Comparison of ENCODE assay signal across 11 mouse cellular contexts in the genomic region with DNA sequence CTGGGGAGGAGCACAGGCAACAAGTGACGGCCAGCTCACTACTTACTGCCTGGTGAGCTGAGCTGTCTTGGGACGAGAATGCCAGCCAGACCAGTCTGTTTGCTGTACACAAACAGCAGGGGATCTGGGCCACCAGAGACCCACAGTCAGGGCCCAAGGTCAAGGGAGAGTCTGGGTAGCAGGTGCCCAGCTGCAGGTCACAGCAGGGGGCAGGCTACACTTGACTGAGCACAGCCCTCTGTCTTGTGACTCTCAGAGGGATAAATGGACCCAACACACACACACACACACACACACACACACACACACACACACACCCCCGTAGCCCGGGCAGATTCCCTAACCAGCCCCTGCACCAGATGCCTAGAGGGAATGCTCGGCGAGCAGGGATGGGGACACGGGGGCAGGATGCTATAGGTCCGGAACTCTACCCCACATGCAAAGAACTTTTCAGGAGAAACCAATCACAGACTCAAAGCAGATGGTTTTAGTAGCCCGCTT. TPM values are rescaled to one million over a fixed set of nuclear protein-coding genes. Genes with fewer than 3 reads are reported as not detected.
DNase-seq lines count a peak whose midpoint lies in the region; ATAC-seq and TF ChIP-seq lines count a peak whose summit lies in the region.
"Had no signal": no experiment of that assay in that cellular context is flagged by ENCODE, and none has a peak within 500 bp of the region (broad histone marks: within the 10 kb centered on the region; RNA-seq: fewer than 3 reads in every experiment).

No protein-coding gene starts in this region.

- WGBS in cerebellum, adult 2 months = 17% methylated on average over 9 of the region's 9 CpGs

- H3K79me2 ChIP-seq in CH12.LX (replicated peaks; ENCODE audit: control insufficient read depth, extremely low read depth, insufficient read depth, poor library complexity, severe bottlenecking) = no peaks in the 10 kb centered on the region

- H3K4me1 ChIP-seq in cerebellum, adult 2 months (ENCODE audit: control insufficient read depth, insufficient read depth, low read length) = peaks cover 46% of the 10 kb centered on the region
- H3K4me1 ChIP-seq in CH12.LX (ENCODE audit: control insufficient read depth in 1 of 2, insufficient read depth in 2 of 2) = peaks cover 24 to 77% of the 10 kb centered on the region in 2 experiments

- no peak for TF ChIP-seq CTCF in cerebellum, adult 2 months (IDR thresholded peaks at IDR 0.05; ENCODE audit: borderline replicate concordance, insufficient read depth, low read depth, low read length)
- TF ChIP-seq CTCF in CH12.LX (conservative IDR thresholded peaks at IDR 0.05 in 1 of 2, IDR thresholded peaks at IDR 0.05 in 1 of 2; ENCODE audit: low read depth in 2 of 2, low read length in 2 of 2) = 0 out of 4 replicates have a peak, but pooled peaks of 1 of the 2 experiments have one; percentile 3

- H3K27me3 ChIP-seq in cerebellum, adult 2 months (ENCODE audit: control insufficient read depth, insufficient read depth, low read length) = no peaks in the 10 kb centered on the region
- H3K27me3 ChIP-seq in CH12.LX (replicated peaks) = no peaks in the 10 kb centered on the region

- H3K9me3 ChIP-seq in CH12.LX (replicated peaks; ENCODE audit: low read length) = no peaks in the 10 kb centered on the region

- dilution Hi-C loops in CH12.LX (cut with MboI; ENCODE audit: extremely low pct_ligation_motif_present, extremely low pct_unique_long_range_greater_than_20kb, low sequenced_read_pairs) = no loop called here

- in situ Hi-C loops in CH12.LX (cut with MboI; ENCODE audit: low pct_ligation_motif_present, low pct_unique_long_range_greater_than_20kb, low sequenced_read_pairs) = loop anchor here (5.0 kb wide), 3 partner anchors 37 to 138 kb away; no protein-coding TSS in a partner anchor

- H3K36me3 ChIP-seq in CH12.LX (replicated peaks in 1 of 2; ENCODE audit: control insufficient read depth in 1 of 2, insufficient read depth in 1 of 2, low read length in 1 of 2) = no peaks in the 10 kb centered on the region

- DNase-seq in cerebellum, adult 2 months = peak in 1 of 2 experiments; percentile 53
- DNase-seq in cerebellum, postnatal 4 days (ENCODE audit: low spot score in 2 of 2) = no peak
- peak; percentile 42 for DNase-seq in CH12.LX (ENCODE audit: extremely low read depth)
- DNase-seq in embryo, embryonic 9.5 days (ENCODE audit: extremely low spot score) = peak; percentile 32
- DNase-seq in kidney, postnatal 4 days = peak; percentile 72 to 82
- DNase-seq in layer of hippocampus, adult 9-11 months = no peak
- DNase-seq in left cerebral cortex, adult 18-20 months (ENCODE audit: low spot score in 2 of 2) = no peak
- DNase-seq: lung, embryonic 14.5 days had no signal

- 0 out of 2 replicates have a peak, but pooled peaks have one; percentile 19 for TF ChIP-seq EP300 in CH12.LX (IDR thresholded peaks at IDR 0.05; ENCODE audit: low read length)

- no peak for ATAC-seq in erythroblast, adult 5-6 weeks (replicated peaks; ENCODE audit: low FRiP score, poor library complexity, severe bottlenecking)

- no peak overlapping the region for H3K9ac ChIP-seq in CH12.LX (ENCODE audit: insufficient read depth, low read depth)
- H3K9ac ChIP-seq: lung, embryonic 14.5 days had no signal

- no peak for TF ChIP-seq RAD21 in CH12.LX (IDR thresholded peaks at IDR 0.05; ENCODE audit: low read depth, low read length)

- peak overlapping the region; percentile 4; the same call in 1 of the 2 replicates for H3K4me2 ChIP-seq in CH12.LX (ENCODE audit: insufficient read depth, low read depth, poor library complexity, severe bottlenecking)
- H3K4me2 ChIP-seq: lung, embryonic 14.5 days had no signal

- H3K27ac ChIP-seq in cerebellum, adult 2 months (ENCODE audit: insufficient read depth, low read length) = peak overlapping the region; percentile 76; the same call in 1 of the 2 replicates
- H3K27ac ChIP-seq in CH12.LX (ENCODE audit: insufficient read depth, low read depth) = no peak overlapping the region

- H3K4me3 ChIP-seq in cerebellum, adult 2 months (replicated peaks; ENCODE audit: insufficient read depth, low read depth, low read length) = no peak overlapping the region
- no peak overlapping the region for H3K4me3 ChIP-seq in CH12.LX (replicated peaks in 1 of 3; ENCODE audit: low read depth in 2 of 3, low read length in 2 of 3, poor library complexity in 1 of 3)
- H3K4me3 ChIP-seq: erythroblast, embryonic 14.5 days had no signal

- no peak for TF ChIP-seq POLR2A in cerebellum, adult 2 months (IDR thresholded peaks at IDR 0.05; ENCODE audit: borderline replicate concordance, insufficient read depth, low read length)
- no peak for TF ChIP-seq POLR2A in CH12.LX (IDR thresholded peaks at IDR 0.05; ENCODE audit: low read depth, low read length)

TF ChIP-seq in CH12.LX, 34 proteins besides CTCF, POLR2A, EP300 and RAD21:
- TF ChIP-seq CHD1 (IDR thresholded peaks at IDR 0.05; ENCODE audit: low read depth, low read length) (no peak), TCF12 (IDR thresholded peaks at IDR 0.05; ENCODE audit: low read depth, low read length) (0 out of 2 replicates have a peak, but pooled peaks have one; percentile 35), IRF4 (IDR thresholded peaks at IDR 0.05; ENCODE audit: low read depth, low read length) (0 out of 2 replicates have a peak, but pooled peaks have one; percentile 5), MEF2A (IDR thresholded peaks at IDR 0.05; ENCODE audit: borderline replicate concordance, low read depth, low read length) (no peak), BHLHE40 (IDR thresholded peaks at IDR 0.05; ENCODE audit: low read depth, low read length) (peak; percentile 81), ETS1 (conservative IDR thresholded peaks at IDR 0.05; ENCODE audit: low read depth, low read length) (peak; percentile 33; the same call in 1 of the 2 replicates)

RNA-seq across cellular contexts. Expression of a gene that starts 14.5 kb away (rescaled TPM):
- polyA plus RNA-seq in cerebellum, adult 2 months (2012; rRNA removed) = 5.2 and 6.5 TPM in 2 replicates
- 0.13 and 0.17 TPM in 2 replicates for total RNA-seq in CH12.LX (2012; rRNA removed)
- 0.18 and 0.32 TPM in 2 replicates for total RNA-seq in CH12.LX (2014; rRNA removed)
- 1.0 TPM in 2 replicates for polyA plus RNA-seq in CH12.LX (2012; ENCODE audit: insufficient read length, low read depth)
- total RNA-seq in erythroblast, adult 5-6 weeks (2015; ENCODE audit: low replicate concordance) = 3.8 and 4.8 TPM in 2 replicates
- total RNA-seq in erythroblast, adult 5-6 weeks (2017; ENCODE audit: low replicate concordance) = 3.7 and 7.1 TPM in 2 replicates
- total RNA-seq in left cerebral cortex, adult 18-20 months (2021) = under 1 TPM; 0.65 to 0.80 TPM
- polyA plus RNA-seq: erythroblast, embryonic 14.5 days had no signal

RNA-seq across cellular contexts. Expression of a gene that starts 24.4 kb away (rescaled TPM):
- polyA plus RNA-seq in cerebellum, adult 2 months (2012; rRNA removed) = 62.9 and 71.8 TPM in 2 replicates
- not detected in 2 replicates for total RNA-seq in CH12.LX (2012; rRNA removed)
- not detected in 2 replicates for total RNA-seq in CH12.LX (2014; rRNA removed)
- not detected in 2 replicates for polyA plus RNA-seq in CH12.LX (2012; ENCODE audit: insufficient read length, low read depth)
- total RNA-seq in erythroblast, adult 5-6 weeks (2015; ENCODE audit: low replicate concordance) = 0.77 TPM in 1 of 2 replicates, not detected in the other
- 0.09 TPM in 1 of 2 replicates, not detected in the other for total RNA-seq in erythroblast, adult 5-6 weeks (2017; ENCODE audit: low replicate concordance)
- total RNA-seq in left cerebral cortex, adult 18-20 months (2021) = 1 to 10 TPM; 4.3 to 6.5 TPM
- total RNA-seq: hematopoietic stem cell, adult 5-6 weeks had no signal

RNA-seq across cellular contexts. Expression of a gene that starts 58.8 kb away (rescaled TPM):
- polyA plus RNA-seq in cerebellum, adult 2 months (2012; rRNA removed) = 0.44 and 0.71 TPM in 2 replicates
- not detected in 2 replicates for total RNA-seq in CH12.LX (2012; rRNA removed)
- total RNA-seq in CH12.LX (2014; rRNA removed) = not detected in 2 replicates
- not detected in 2 replicates for polyA plus RNA-seq in CH12.LX (2012; ENCODE audit: insufficient read length, low read depth)
- total RNA-seq in erythroblast, adult 5-6 weeks (2015; ENCODE audit: low replicate concordance) = 9.2 and 20.9 TPM in 2 replicates
- total RNA-seq in erythroblast, adult 5-6 weeks (2017; ENCODE audit: low replicate concordance) = 9.6 and 14.8 TPM in 2 replicates
- total RNA-seq in left cerebral cortex, adult 18-20 months (2021) = not detected
- polyA plus RNA-seq: erythroblast, embryonic 14.5 days had no signal

Comparison
In these comparisons a context has a peak if more than half of its experiments do, and no peak if none do; other contexts are left out.
1. DNase-seq: peak in CH12.LX (single experiment), embryo, embryonic 9.5 days (single experiment) and kidney, postnatal 4 days (2 of 2); none in cerebellum, postnatal 4 days (0 of 2), layer of hippocampus, adult 9-11 months (single experiment) and left cerebral cortex, adult 18-20 months (0 of 2).
2. RNA of a gene that starts 58.8 kb away (total RNA-seq): 9.2 to 20.9 TPM in erythroblast, adult 5-6 weeks; not detected in left cerebral cortex, adult 18-20 months and not detected in CH12.LX; every median in the first group is over 4 times any median in the second.